Mouse (Mus musculus) embryo, embryonic 9.5 days (tissue): Measurements from ENCODE around the gene Syt12.

ENCODE experiments used
- DNase-seq: peaks from one replicate; pipeline ENCODE4 v3.0.0-alpha.2; 2017; ENCODE audit errors: extremely low spot score

The Syt12 gene

GRCm38 (mm10) chr19:4477345-4478189 lies at the start of gene Syt12:
Gene Syt12 (minus strand): TSS chr19:4477447.
- peak; percentile 20 for DNase-seq

- no peak for DNase-seq
Observed at GRCm38 (mm10) chr19:4521426-4522050, 44.3 kb upstream of the Syt12 start.

- no peak for DNase-seq
Observed at GRCm38 (mm10) chr19:4517483-4517882, 40.2 kb upstream of the Syt12 start.

GRCm38 (mm10) chr19:4516288-4516687 lies 39.0 kb upstream of the Syt12 start:
- DNase-seq: no peak

GRCm38 (mm10) chr19:4515746-4516145 lies 38.5 kb upstream of the Syt12 start:
- no peak for DNase-seq

- no peak for DNase-seq
Observed at GRCm38 (mm10) chr19:4513236-4513858, 36.1 kb upstream of the Syt12 start.

GRCm38 (mm10) chr19:4511116-4511841 lies 34.0 kb upstream of the Syt12 start:
- DNase-seq: no peak

- peak; percentile 99 for DNase-seq
Observed at GRCm38 (mm10) chr19:4509986-4510963, 33.0 kb upstream of the Syt12 start, which contains the start of gene Pcx. Gene Pcx (plus strand): TSS chr19:4510472.

GRCm38 (mm10) chr19:4507746-4508145 lies 30.5 kb upstream of the Syt12 start:
- DNase-seq: no peak

- no peak for DNase-seq
Observed at GRCm38 (mm10) chr19:4504830-4505229, 27.6 kb upstream of the Syt12 start.

- no peak for DNase-seq
Observed at GRCm38 (mm10) chr19:4502701-4503100, 25.5 kb upstream of the Syt12 start.

- no peak for DNase-seq
Observed at GRCm38 (mm10) chr19:4498062-4498933, 21.1 kb upstream of the Syt12 start, which contains the start of gene 2010003K11Rik. Gene 2010003K11Rik (minus strand): TSS chr19:4498583.

- peak; percentile 86 for DNase-seq
Observed at GRCm38 (mm10) chr19:4497263-4497973, 20.2 kb upstream of the Syt12 start.

- no peak for DNase-seq
Observed at GRCm38 (mm10) chr19:4496535-4497262, 19.5 kb upstream of the Syt12 start.

GRCm38 (mm10) chr19:4495814-4496213 lies 18.6 kb upstream of the Syt12 start:
- DNase-seq: no peak

GRCm38 (mm10) chr19:4494707-4495106 lies 17.5 kb upstream of the Syt12 start:
- no peak for DNase-seq

- DNase-seq: no peak
Observed at GRCm38 (mm10) chr19:4492526-4493296, 15.5 kb upstream of the Syt12 start.
